Comparison of ENCODE assay signal across 18 mouse cellular contexts in genomic region chr13:101524223-101524622, GRCm38 (mm10).
A peak's percentile ranks its signal among the peaks of the same experiment; 100 is the strongest.
DNase-seq lines count a peak whose midpoint lies in the region; ATAC-seq and TF ChIP-seq lines count a peak whose summit lies in the region.
"Had no signal": no experiment of that assay in that cellular context is flagged by ENCODE, and none has a peak within 500 bp of the region (broad histone marks: within the 10 kb centered on the region; RNA-seq: fewer than 3 reads in every experiment).

No protein-coding gene starts in this region.

- in situ Hi-C loops in Patski (cut with MboI; ENCODE audit: low pct_unique_long_range_greater_than_20kb), result no loop called here

- H3K9me3 ChIP-seq in forebrain, embryonic 13.5 days (replicated peaks), result no peaks in the 10 kb centered on the region
- H3K9me3 ChIP-seq: forebrain, embryonic 12.5 days; limb, embryonic 12.5 days; neural tube, embryonic 12.5 days; stomach, embryonic 15.5 days had no signal

- WGBS in kidney, adult 2 months, result 83% methylated on average over 3 of the region's 3 CpGs
- WGBS in forebrain, embryonic 13.5 days, result 91% methylated on average over 3 of the region's 3 CpGs

- no peak for TF ChIP-seq CTCF in kidney, adult 2 months (conservative IDR thresholded peaks at IDR 0.05; ENCODE audit: insufficient read depth, insufficient read length, low read depth, low read length)
- TF ChIP-seq CTCF in Patski (IDR thresholded peaks at IDR 0.05), result no peak

- TF ChIP-seq POLR2A in kidney, adult 2 months (IDR thresholded peaks at IDR 0.05; ENCODE audit: low read depth, low read length), result no peak

- H3K36me3 ChIP-seq in kidney, adult 2 months (ENCODE audit: control insufficient read depth, insufficient read depth, low read length), result no peaks in the 10 kb centered on the region
- H3K36me3 ChIP-seq in forebrain, embryonic 13.5 days (ENCODE audit: poor library complexity, severe bottlenecking), result no peaks in the 10 kb centered on the region
- H3K36me3 ChIP-seq: forebrain, embryonic 12.5 days; limb, embryonic 12.5 days; neural tube, embryonic 12.5 days; stomach, embryonic 15.5 days had no signal

- DNase-seq in kidney, adult 2 months, result peak; percentile 53
- no peak for DNase-seq in kidney, postnatal 14 days
- DNase-seq in 3T3-L1 (ENCODE audit: low read depth, low spot score) (peak; percentile 62), Patski (ENCODE audit: low read depth, low spot score) (peak; percentile 68)
- DNase-seq in fat pad, adult 2 months (ENCODE audit: extremely low read depth, low read depth, low spot score), result peak; percentile 97
- no peak for DNase-seq in layer of hippocampus, adult 11-12 months (ENCODE audit: low spot score)
- DNase-seq: heart, postnatal 10 days; kidney, adult 18-20 months; retina, postnatal 1 day had no signal

- no peak for ATAC-seq in Patski
- ATAC-seq in forebrain, embryonic 13.5 days, result no peak
- ATAC-seq in erythroid progenitor cell, adult 5-6 weeks (replicated peaks; ENCODE audit: low FRiP score, poor library complexity, severe bottlenecking), result no peak
- ATAC-seq: midbrain, embryonic 16.5 days had no signal

- H3K9ac ChIP-seq in forebrain, embryonic 13.5 days, result no peak overlapping the region
- H3K9ac ChIP-seq: forebrain, embryonic 12.5 days; hindbrain, embryonic 14.5 days; limb, embryonic 12.5 days; neural tube, embryonic 12.5 days; stomach, embryonic 15.5 days had no signal

- H3K4me3 ChIP-seq in kidney, adult 2 months (ENCODE audit: insufficient read depth, low read depth, low read length), result no peak overlapping the region
- no peak overlapping the region for H3K4me3 ChIP-seq in forebrain, embryonic 13.5 days
- H3K4me3 ChIP-seq: forebrain, embryonic 12.5 days; limb, embryonic 12.5 days; neural tube, embryonic 12.5 days; stomach, embryonic 15.5 days had no signal

- POLR2A ChIA-PET in Patski (lab: Charles Lee), result no interaction called here

- H3K4me2 ChIP-seq in forebrain, embryonic 13.5 days, result no peak overlapping the region
- H3K4me2 ChIP-seq: forebrain, embryonic 12.5 days; hindbrain, embryonic 14.5 days; limb, embryonic 12.5 days; neural tube, embryonic 12.5 days; stomach, embryonic 15.5 days had no signal

- H3K27ac ChIP-seq in kidney, adult 2 months (ENCODE audit: insufficient read depth, low read depth, low read length), result no peak overlapping the region
- no peak overlapping the region for H3K27ac ChIP-seq in forebrain, embryonic 13.5 days
- H3K27ac ChIP-seq: forebrain, embryonic 12.5 days; hindbrain, embryonic 14.5 days; limb, embryonic 12.5 days; macrophage; neural tube, embryonic 12.5 days; stomach, embryonic 15.5 days had no signal

- peaks cover 9% of the 10 kb centered on the region; the same call in 1 of the 2 replicates for H3K4me1 ChIP-seq in kidney, adult 2 months (ENCODE audit: control insufficient read depth, insufficient read depth, low read length)
- H3K4me1 ChIP-seq in forebrain, embryonic 13.5 days, result no peaks in the 10 kb centered on the region
- H3K4me1 ChIP-seq: forebrain, embryonic 12.5 days; limb, embryonic 12.5 days; neural tube, embryonic 12.5 days; stomach, embryonic 15.5 days had no signal

- CTCF ChIA-PET in Patski (lab: Charles Lee), result interaction anchor here (1.0 to 1.7 kb wide), 4 partner anchors 10 to 59 kb away, joined by 3 to 4 read pairs (median 3); no protein-coding TSS in a partner anchor

- H3K27me3 ChIP-seq in kidney, adult 2 months (replicated peaks; ENCODE audit: control insufficient read depth, insufficient read depth, low read length), result no peaks in the 10 kb centered on the region
- H3K27me3 ChIP-seq in Patski, result no peaks in the 10 kb centered on the region
- H3K27me3 ChIP-seq in forebrain, embryonic 13.5 days, result no peaks in the 10 kb centered on the region
- H3K27me3 ChIP-seq: forebrain, embryonic 12.5 days; limb, embryonic 12.5 days; neural tube, embryonic 12.5 days; stomach, embryonic 15.5 days had no signal

Comparison
In these comparisons a context has a peak if more than half of its experiments do, and no peak if none do; other contexts are left out.
1. DNase-seq: peak in kidney, adult 2 months (single experiment), 3T3-L1 (single experiment), Patski (single experiment) and fat pad, adult 2 months (single experiment); none in kidney, postnatal 14 days (single experiment) and layer of hippocampus, adult 11-12 months (single experiment).